Mouse (Mus musculus): ENCODE data around the gene Tmem202. TPM values are rescaled to one million over a fixed set of nuclear protein-coding genes. Genes with fewer than 3 reads are reported as not detected.

The Tmem202 gene
- total RNA-seq, 2 experiments from 2014 or later = 1.6 to 1.7 TPM

Other genes with a start within 250 kb of the Tmem202 start
- gene Adpgk, start 248.3 kb downstream of the Tmem202 start, total RNA-seq (2021) = 10 to 100 TPM; 19.6 to 20.8 TPM
- gene Bbs4, start 186.3 kb downstream of the Tmem202 start, total RNA-seq (2021) = 10 to 100 TPM; 29.9 to 32.1 TPM
- gene Arih1, start 53.2 kb downstream of the Tmem202 start, total RNA-seq (2021) = 100 to 1,000 TPM in 1 of 2 experiments, 10 to 100 TPM in 1; 95.9 to 110 TPM
- 10 to 100 TPM; 30.4 to 34.8 TPM for gene Hexa, start 307 bp downstream of the Tmem202 start, total RNA-seq (2021)
- 10 to 100 TPM; 36.2 to 36.4 TPM for gene Celf6, start 38.1 kb upstream of the Tmem202 start, total RNA-seq (2021)
- 100 to 1,000 TPM; 177 to 180 TPM for gene Parp6, start 77.4 kb upstream of the Tmem202 start, total RNA-seq (2021)
- 100 to 1,000 TPM; 761 to 808 TPM for gene Pkm, start 116.5 kb upstream of the Tmem202 start, total RNA-seq (2021)
- 10 to 100 TPM; 12.8 to 14.7 TPM for gene Gramd2, start 140.3 kb upstream of the Tmem202 start, total RNA-seq (2021)
- 1 to 10 TPM; 5.1 to 6.8 TPM for gene Senp8, start 210.9 kb upstream of the Tmem202 start, total RNA-seq (2021)
- gene Myo9a, start 211.0 kb upstream of the Tmem202 start, total RNA-seq (2021) = 10 to 100 TPM; 69.7 to 78.4 TPM

Measured in layer of hippocampus, postnatal 10 days (tissue).